ENCODE assay signal across 1 mouse cellular context in the genomic region with DNA sequence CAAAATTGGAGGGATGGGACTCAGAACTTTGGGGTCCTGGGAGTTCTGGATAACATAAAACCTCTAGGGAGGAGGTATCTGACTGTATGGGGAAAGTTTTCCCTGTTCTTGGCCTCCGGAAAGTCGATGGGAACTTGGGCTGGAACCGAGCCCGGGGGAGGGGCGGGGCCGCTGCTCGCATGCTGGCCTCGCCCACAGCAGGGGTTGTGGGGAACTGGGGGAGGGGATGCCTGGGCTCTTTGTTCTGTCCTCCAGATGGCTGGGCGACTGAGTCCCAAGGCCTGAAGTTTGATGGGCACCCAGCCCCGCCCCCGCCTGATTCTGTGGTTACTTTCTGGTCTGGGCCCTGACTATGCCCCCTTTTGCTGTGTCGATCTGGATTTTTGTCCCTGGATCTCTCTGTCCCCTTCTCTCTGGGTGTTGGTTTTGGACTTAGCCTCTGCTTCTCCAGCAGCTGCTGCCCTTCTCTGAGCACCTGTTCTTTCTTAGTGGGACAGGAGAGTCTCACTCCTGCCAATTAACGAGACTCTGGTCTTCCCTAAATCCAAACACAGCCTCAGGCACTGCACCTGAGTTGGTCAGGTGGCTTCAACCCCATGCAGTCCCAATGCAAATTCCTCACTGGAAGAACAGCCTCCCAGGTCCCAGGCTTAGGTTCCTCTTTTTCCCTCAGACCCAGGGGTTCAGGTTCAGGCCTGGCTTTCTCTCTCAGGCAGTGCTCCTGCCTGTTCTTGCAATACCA.
TF ChIP-seq lines count a peak whose summit lies in the region.

No protein-coding gene starts in this region.

TF ChIP-seq in CH12.LX, 34 proteins besides CTCF, POLR2A, EP300 and RAD21:
- peak; percentile 43; the same call in 1 of the 2 replicates for TF ChIP-seq CHD2 (IDR thresholded peaks at IDR 0.05; ENCODE audit: low read length)
- TF ChIP-seq MAFK (IDR thresholded peaks at IDR 0.05; ENCODE audit: insufficient replicate concordance, low read length): no peak
